Mouse (Mus musculus) megakaryocyte, embryonic 14.5 days (primary cell): Measurements from ENCODE around the gene Ahnak. TPM values are rescaled to one million over a fixed set of nuclear protein-coding genes. Genes with fewer than 3 reads are reported as not detected.
"Not testable (repeated sequence)": the region's sequence is repeated elsewhere in the genome, so short reads cannot be mapped to it uniquely, and the experiment has no call there.

Experiments used
- H3K27me3 ChIP-seq: replicated peaks from 2 replicates; pipeline ENCODE3; 2012; ENCODE audit warnings: inconsistent platforms
- H3K36me3 ChIP-seq: replicated peaks from 2 replicates; pipeline ENCODE3; 2012; ENCODE audit warnings: low read length, inconsistent platforms, mixed read lengths
- H3K4me1 ChIP-seq: 2 replicates; pipeline ENCODE4 v1.6.1; 2012; ENCODE audit warnings: inconsistent platforms
- H3K4me3 ChIP-seq: replicated peaks from 2 replicates; pipeline ENCODE3; 2012; ENCODE audit warnings: moderate library complexity, mild to moderate bottlenecking, inconsistent platforms
- H3K9me3 ChIP-seq: 2 replicates; pipeline ENCODE4 v1.6.1; 2012; ENCODE audit warnings: inconsistent platforms
- FLI1 ChIP-seq: IDR thresholded peaks from 2 replicates; pipeline ENCODE4 v1.6.1; 2012; ENCODE audit warnings: low read length, inconsistent platforms, mixed read lengths
- GATA1 ChIP-seq: IDR thresholded peaks from 3 replicates; pipeline ENCODE4 v1.6.1; 2012; ENCODE audit warnings: mixed read lengths, low read length, inconsistent platforms, borderline replicate concordance
- polyA plus RNA-seq: library from polyadenylated mRNA; stranded (reverse); fragments of >175 nt; gene quantifications from 2 replicates; pipeline ENCODE4 v1.2.3, GENCODE M21; 2012; ENCODE audit warnings: low replicate concordance; ENCODE audit not compliant: insufficient read depth

Gene Ahnak
- polyA plus RNA-seq, 1 experiment, result 28.7 TPM

DNA sequence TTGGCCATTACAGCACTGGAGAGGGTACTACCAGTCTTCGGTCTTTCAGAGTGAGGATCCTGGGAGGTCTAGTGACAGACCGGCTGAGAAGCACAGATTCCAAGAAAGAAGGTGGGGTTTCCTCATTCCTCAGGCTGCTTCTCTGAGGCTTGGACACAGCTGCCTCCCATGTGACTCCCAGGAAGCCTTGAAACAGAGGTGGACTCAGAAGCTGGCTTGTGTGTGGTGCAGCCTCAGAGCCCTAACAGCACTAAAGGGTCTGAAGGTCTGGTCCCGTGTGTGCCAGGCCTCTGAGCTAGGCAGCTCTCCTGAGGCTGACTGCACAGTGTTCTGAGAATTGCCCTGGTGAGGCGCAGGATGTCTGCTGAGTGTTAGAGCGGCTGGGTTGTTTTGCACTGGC, 117.0 kb downstream of the Ahnak start:
- peaks cover 18% of the 10 kb centered on the region for H3K4me1 ChIP-seq

DNA sequence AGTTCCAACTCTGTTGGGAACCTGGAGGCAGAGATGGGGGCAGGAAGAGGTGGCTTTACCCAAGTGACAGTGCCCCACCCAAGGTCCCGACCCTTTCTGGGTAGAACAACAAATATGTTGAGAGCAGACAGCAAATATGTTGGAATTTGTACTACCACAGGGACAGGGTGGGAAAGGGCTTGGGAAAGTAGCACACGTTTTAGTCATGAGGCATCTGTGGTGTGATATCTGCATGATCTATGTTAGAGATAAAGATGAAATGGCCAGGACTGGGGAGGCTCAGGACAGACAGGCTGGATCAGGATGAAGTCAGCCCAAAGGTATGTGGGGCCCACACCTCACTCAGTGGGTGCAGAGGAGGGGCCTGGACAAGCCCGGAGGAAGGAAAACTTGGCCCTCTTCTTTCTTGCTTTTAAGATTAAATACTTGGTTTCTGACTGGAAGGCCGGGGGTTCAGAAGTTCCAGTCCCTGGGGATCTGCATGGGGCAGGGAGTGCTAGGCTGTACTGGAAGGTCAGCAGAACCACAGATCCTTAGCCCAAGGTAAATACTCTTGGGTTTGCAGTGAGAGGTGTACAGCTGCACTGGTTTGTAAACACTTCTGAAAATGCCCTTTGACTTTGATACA, 117.8 kb downstream of the Ahnak start:
- Histone ChIP-seq H3K36me3 (peaks cover 11% of the 10 kb centered on the region), H3K4me3 (no peak overlapping the region), H3K27me3 (peaks cover 20% of the 10 kb centered on the region), H3K9me3 (no peaks in the 10 kb centered on the region), H3K4me1 (peaks cover 18% of the 10 kb centered on the region)
- TF ChIP-seq FLI1 (no peak), GATA1 (no peak)

More for the DNA sequence above, 117.0 kb downstream of the Ahnak start:
- peaks cover 3% of the 10 kb centered on the region for H3K36me3 ChIP-seq
- H3K27me3 ChIP-seq, result peaks cover 24% of the 10 kb centered on the region
- TF ChIP-seq GATA1, result no peak
- TF ChIP-seq FLI1, result no peak
- no peak overlapping the region for H3K4me3 ChIP-seq
- H3K9me3 ChIP-seq, result no peaks in the 10 kb centered on the region

DNA sequence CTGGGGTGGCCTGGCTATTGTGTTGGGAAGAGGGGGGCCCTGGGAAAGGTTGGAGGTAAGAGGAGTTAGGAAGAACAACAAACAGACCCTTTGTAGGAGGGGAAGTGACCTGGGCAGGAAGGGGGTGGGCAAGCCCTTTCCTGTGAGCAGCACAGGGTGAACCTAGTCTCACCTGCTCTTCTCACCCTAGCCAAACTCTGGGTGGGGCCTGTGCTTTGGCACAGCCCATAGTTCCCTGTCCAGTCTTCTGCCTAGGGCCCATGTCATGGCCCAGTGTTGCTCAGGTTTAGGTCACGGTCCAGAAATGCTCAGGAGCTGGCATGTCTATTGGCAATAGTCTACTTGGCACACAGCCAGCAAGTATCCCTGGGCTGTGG, 118.3 kb downstream of the Ahnak start:
- Histone ChIP-seq H3K36me3 (peaks cover 16% of the 10 kb centered on the region), H3K27me3 (peaks cover 18% of the 10 kb centered on the region), H3K4me3 (no peak overlapping the region), H3K9me3 (no peaks in the 10 kb centered on the region), H3K4me1 (peaks cover 18% of the 10 kb centered on the region)
- no peak for TF ChIP-seq GATA1
- no peak for TF ChIP-seq FLI1

DNA sequence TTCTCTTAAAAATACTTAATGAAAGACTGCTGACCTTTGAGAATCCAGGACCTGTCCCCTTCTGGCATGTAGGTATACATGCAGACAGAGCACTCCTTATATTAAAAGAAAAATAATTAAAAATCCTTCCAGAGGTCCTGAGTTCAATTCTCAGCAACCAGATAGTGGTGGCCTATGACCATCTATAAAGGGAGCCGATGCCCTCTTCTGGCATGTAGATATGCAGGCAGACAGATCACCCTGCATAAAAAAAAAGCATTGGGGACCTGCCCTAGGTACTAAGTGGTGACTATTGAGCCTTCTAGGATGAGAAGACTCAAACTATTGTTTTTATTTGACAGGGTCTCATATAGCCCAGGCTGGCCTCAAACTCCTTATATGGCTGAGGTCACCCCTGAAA, 119.5 kb downstream of the Ahnak start:
- TF ChIP-seq FLI1 (no peak), GATA1 (no peak)
- no peaks in the 10 kb centered on the region for H3K9me3 ChIP-seq

DNA sequence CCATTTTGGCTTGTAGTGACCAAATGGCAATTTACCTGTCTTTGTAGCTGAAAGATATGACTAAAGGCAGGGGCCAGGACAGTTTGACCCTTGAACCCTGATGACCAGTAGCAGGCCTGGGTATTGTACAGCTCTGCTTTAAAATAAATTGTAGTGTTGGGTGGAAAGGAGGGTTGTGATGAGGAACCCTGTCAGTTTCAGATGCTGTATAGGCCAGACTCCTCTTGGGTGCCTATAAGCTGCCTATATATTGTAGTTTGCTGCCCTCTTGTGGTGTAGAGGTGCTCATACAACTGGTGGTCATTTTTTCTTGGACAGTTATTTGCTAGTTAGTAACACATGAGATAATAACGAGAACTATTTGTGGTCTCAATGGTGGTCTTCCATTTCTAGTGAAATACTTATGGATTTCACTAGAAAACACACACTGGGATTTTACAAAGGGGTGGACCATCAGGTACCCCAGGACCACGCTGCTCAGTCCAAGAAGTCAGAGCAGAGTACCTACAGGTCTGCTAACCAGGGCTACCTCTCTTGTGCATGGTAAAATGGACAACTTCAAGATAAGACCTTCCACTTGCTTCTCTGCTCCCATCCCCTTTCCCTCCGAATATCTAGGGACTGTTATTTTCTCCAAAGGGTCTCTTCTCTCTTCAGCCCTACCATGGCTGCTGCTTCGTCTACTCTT, 121.2 kb downstream of the Ahnak start:
- peaks cover 45% of the 10 kb centered on the region for H3K36me3 ChIP-seq
- peaks cover 5% of the 10 kb centered on the region for H3K27me3 ChIP-seq
- H3K4me1 ChIP-seq, result peaks cover 29% of the 10 kb centered on the region
- TF ChIP-seq FLI1, result no peak
- TF ChIP-seq GATA1, result no peak
- no peak overlapping the region for H3K4me3 ChIP-seq
- no peaks in the 10 kb centered on the region for H3K9me3 ChIP-seq

More for the DNA sequence above, 119.5 kb downstream of the Ahnak start:
- peaks cover 27% of the 10 kb centered on the region for H3K4me1 ChIP-seq
- H3K4me3 ChIP-seq, result no peak overlapping the region
- H3K27me3 ChIP-seq, result peaks cover 15% of the 10 kb centered on the region
- H3K36me3 ChIP-seq, result peaks cover 27% of the 10 kb centered on the region

DNA sequence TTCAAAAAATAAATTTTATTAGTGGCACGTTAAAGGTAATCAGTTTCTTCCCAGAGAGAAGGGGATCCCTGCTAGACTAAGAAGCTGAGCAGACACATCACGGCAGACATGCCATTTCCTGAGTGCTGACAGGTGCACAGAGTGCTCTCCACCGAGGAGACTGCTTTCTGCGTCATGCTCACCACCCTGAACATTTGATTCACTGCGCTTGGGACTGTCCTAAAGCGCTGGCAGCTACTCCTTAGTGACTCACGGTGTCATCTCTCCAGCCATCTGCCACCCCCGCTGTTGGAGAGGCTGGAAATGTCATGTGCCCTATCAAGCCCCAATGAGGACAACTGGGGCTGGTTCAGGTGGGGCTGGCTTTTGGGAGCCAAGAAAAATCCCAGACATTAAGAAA, 123.0 kb downstream of the Ahnak start:
- no peak overlapping the region for H3K4me3 ChIP-seq
- no peaks in the 10 kb centered on the region for H3K9me3 ChIP-seq
- H3K27me3 ChIP-seq, result no peaks in the 10 kb centered on the region
- peaks cover 22% of the 10 kb centered on the region for H3K4me1 ChIP-seq
- peaks cover 61% of the 10 kb centered on the region for H3K36me3 ChIP-seq
- no peak for TF ChIP-seq GATA1
- TF ChIP-seq FLI1, result no peak

DNA sequence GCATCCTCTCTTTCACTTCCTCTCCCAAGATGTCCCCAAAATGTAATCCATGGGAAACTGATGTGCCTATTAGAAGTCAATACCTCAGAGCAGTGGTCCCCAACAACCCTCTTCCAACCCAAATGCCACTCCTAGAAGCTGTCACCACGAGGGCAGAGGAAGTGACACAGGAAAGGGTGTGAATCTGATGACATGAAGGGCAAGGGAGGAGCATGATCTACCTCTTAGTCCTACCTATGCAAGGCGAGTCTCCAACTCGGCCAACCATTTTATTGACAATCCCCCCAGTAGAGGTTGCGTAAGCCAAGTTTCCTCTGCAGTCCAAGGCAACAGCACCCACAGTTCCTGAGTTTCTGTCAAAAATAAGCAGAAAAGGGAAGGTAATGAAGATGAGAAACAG, 127.2 kb downstream of the Ahnak start:
- H3K4me3 ChIP-seq, result no peak overlapping the region
- no peaks in the 10 kb centered on the region for H3K27me3 ChIP-seq
- no peaks in the 10 kb centered on the region for H3K9me3 ChIP-seq
- peaks cover 78% of the 10 kb centered on the region for H3K36me3 ChIP-seq
- peaks cover 18% of the 10 kb centered on the region for H3K4me1 ChIP-seq
- no peak for TF ChIP-seq FLI1
- TF ChIP-seq GATA1, result no peak

DNA sequence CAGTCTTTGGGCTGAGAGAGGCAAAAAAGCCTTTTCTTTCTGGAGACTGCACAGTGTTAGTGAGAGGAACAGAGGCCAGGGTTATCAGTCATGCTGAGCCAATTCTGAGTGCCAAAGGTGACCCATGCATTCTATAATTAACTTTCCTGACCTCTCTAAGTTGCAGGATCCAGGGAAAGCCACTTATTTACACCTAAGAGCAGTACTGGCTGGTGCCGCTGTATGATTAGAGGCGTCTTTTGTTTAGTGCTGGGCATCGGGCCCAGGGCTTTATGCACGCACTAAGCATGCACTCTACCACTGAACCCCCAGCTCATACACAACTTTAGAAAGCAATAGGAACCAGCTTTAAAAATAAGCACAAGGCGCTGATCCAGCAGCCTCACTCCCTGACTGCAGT, 128.2 kb downstream of the Ahnak start:
- peaks cover 18% of the 10 kb centered on the region for H3K4me1 ChIP-seq
- H3K36me3 ChIP-seq, result peaks cover 68% of the 10 kb centered on the region
- H3K9me3 ChIP-seq, result no peaks in the 10 kb centered on the region
- no peak for TF ChIP-seq GATA1
- TF ChIP-seq FLI1, result no peak
- no peak overlapping the region for H3K4me3 ChIP-seq
- H3K27me3 ChIP-seq, result no peaks in the 10 kb centered on the region

DNA sequence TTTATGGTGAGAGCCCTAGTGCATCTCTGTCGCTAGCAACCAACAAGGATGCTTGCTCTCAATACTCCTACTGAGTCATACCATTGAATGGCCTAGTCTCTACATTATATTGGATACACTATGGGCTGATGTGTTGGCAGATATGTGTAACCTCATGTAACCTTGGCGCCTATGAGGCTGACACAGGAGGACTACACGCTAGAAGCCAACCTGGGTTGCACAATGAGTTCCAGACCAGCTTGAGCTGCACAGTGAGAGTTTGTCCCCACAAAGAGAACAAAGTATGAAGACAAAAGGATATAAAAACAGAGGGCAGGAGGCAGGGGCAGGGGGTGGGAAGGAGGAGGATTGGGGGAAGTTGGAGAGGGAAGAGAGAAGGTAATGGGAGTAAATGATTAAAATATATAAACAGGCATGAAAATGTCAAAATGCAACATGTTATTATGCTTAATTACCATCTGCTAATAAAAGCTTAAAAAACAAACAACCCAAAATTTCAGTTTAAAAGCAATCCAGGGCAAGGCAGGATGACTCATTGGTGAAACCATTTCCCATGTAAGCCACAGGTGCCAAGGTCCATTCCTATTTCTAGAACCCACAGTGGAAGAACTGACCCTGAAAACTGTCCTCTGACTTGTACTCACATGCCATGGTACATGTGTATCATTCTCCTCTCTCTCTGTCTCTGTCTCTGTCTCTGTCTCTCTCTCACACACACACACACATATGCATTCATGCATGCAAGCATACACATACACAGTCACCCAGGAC, 130.8 kb downstream of the Ahnak start:
- peaks cover 43% of the 10 kb centered on the region for H3K36me3 ChIP-seq

DNA sequence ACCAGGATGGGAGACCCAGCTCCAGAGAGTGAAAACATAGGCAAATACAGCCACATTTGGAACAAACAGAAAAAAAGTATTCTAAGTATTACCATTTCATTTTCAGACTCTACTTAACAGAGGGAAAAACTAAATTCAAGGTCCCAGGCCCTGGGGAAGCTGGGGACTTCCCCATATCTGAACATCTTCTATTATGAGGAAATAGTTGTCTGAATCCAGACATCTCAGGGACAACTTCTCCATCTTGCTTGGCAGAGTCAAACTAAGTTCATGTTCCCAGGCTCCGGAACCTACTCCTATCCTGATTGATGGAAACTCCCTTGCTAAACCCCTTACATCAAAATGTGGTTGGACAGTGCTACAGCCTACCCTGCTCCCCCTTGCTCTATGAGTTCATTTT, 133.3 kb downstream of the Ahnak start:
- no peaks in the 10 kb centered on the region for H3K27me3 ChIP-seq
- H3K4me3 ChIP-seq, result no peak overlapping the region
- no peaks in the 10 kb centered on the region for H3K9me3 ChIP-seq
- TF ChIP-seq GATA1, result no peak
- no peak for TF ChIP-seq FLI1
- H3K36me3 ChIP-seq, result peaks cover 34% of the 10 kb centered on the region
- peaks cover 3% of the 10 kb centered on the region; the same call in 1 of the 2 replicates for H3K4me1 ChIP-seq

More for the DNA sequence above, 130.8 kb downstream of the Ahnak start:
- H3K9me3 ChIP-seq, result no peaks in the 10 kb centered on the region
- peaks cover 7% of the 10 kb centered on the region; the same call in 1 of the 2 replicates for H3K4me1 ChIP-seq
- TF ChIP-seq GATA1 (no peak), FLI1 (no peak)
- H3K27me3 ChIP-seq, result no peaks in the 10 kb centered on the region
- H3K4me3 ChIP-seq, result no peak overlapping the region

DNA sequence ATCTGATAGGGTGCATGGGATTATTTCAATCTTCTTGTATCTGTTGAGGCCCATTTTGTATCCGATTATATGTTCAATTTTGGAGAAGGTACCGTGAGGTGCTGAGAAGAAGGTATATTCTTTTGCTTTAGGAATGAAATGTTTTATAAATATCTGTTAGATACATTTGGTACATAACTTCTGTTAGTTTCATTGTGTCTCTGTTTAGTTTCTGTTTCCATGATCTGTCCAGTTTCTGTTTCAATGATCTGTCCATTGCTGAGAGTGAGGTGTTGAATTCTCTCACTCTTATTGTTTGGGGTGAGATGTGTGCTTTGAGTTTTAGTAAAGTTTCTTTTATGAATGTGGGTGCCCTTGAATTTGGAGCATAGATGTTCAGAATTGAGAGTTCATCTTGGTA, 134.9 kb downstream of the Ahnak start:
- H3K4me3 ChIP-seq, H3K9me3 ChIP-seq, H3K4me1 ChIP-seq, H3K27me3 ChIP-seq: not testable (repeated sequence)
- H3K36me3 ChIP-seq, result peaks cover 37% of the 10 kb centered on the region
